Mouse (Mus musculus) hindbrain, embryonic 12.5 days (tissue): ENCODE data around the gene Alox5ap. TPM values are rescaled to one million over a fixed set of nuclear protein-coding genes. Genes with fewer than 3 reads are reported as not detected.

Source experiments
- ATAC-seq: fragments of 200-750 bp; cut with Nextera tagmentation; 2 replicates; pipeline ENCODE4 v1.8.0; 2017; ENCODE audit warnings: moderate TSS enrichment; ENCODE audit not compliant: low FRiP score
- H3K27ac ChIP-seq: fragments of 300-500 bp; sonication (generic); 2 replicates; pipeline ENCODE4 v1.5.1; 2016; ENCODE audit warnings: mild to moderate bottlenecking
- H3K27me3 ChIP-seq: fragments of 300-500 bp; sonication (generic); 2 replicates; pipeline ENCODE4 v1.6.1; 2016; ENCODE audit warnings: mild to moderate bottlenecking
- H3K36me3 ChIP-seq: fragments of 300-500 bp; sonication (generic); 2 replicates; pipeline ENCODE4 v1.6.1; 2016; ENCODE audit warnings: mild to moderate bottlenecking
- H3K4me1 ChIP-seq: fragments of 300-500 bp; sonication (generic); 2 replicates; pipeline ENCODE4 v1.6.1; 2016
- H3K4me2 ChIP-seq: fragments of 300-500 bp; sonication (generic); replicated peaks from 2 replicates; pipeline ENCODE4 v1.6.1; 2016; ENCODE audit warnings: mild to moderate bottlenecking
- H3K4me3 ChIP-seq: fragments of 300-500 bp; sonication (generic); 2 replicates; pipeline ENCODE4 v1.5.1; 2016; ENCODE audit warnings: mild to moderate bottlenecking
- H3K9ac ChIP-seq: fragments of 300-500 bp; sonication (generic); 2 replicates; pipeline ENCODE4 v1.6.1; 2016; ENCODE audit warnings: mild to moderate bottlenecking, moderate library complexity
- H3K9me3 ChIP-seq: fragments of 300-500 bp; sonication (generic); replicated peaks from 2 replicates; pipeline ENCODE4 v1.6.1; 2016; ENCODE audit warnings: mild to moderate bottlenecking
- WGBS: fragments of 180-500 bp; shearing (Covaris S2); methylation state at CpG from one replicate; pipeline ENCODE4 v1.1.7; 2016; 5-methylcytosine and 5-hydroxymethylcytosine counted together
- polyA plus RNA-seq: library from polyadenylated mRNA; unstranded; fragments of >200 nt; fragmentation: Nextera tagmentation; extraction: Ambion mirVana; gene quantifications from 2 replicates; pipeline ENCODE4 v1.2.1, GENCODE M21; 2016

Gene Alox5ap
- polyA plus RNA-seq, 1 experiment from 2014 or later: 5.9 TPM

DNA sequence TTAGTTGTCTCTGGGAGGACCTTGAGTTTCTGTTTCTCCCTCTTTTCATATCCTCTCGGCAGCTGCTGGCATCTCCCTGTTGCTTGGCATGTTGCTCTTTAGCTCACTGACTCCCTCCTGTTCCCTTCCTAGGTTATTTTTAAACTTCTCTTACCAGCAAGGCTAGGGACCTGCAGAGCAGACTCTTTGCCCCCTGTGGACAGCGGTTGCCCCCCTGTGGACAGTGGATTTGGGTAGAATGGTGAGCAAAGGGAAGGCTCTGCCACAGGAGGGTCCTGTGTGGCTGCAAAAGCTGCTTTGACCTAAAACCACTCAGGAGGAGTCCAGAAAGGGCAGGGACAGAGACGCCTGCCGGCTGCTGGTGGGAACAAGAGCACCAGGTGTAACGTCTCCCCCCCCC, 21.5 kb upstream of the Alox5ap start:
- Histone ChIP-seq H3K4me1 (peaks cover 18% of the 10 kb centered on the region), H3K9ac (no peak overlapping the region), H3K36me3 (no peaks in the 10 kb centered on the region), H3K27ac (no peak overlapping the region), H3K4me3 (no peak overlapping the region), H3K4me2 (no peak overlapping the region), H3K27me3 (no peaks in the 10 kb centered on the region), H3K9me3 (peaks cover 8% of the 10 kb centered on the region)
- 29% methylated on average over 5 of the region's 5 CpGs for WGBS
- ATAC-seq: no peak

DNA sequence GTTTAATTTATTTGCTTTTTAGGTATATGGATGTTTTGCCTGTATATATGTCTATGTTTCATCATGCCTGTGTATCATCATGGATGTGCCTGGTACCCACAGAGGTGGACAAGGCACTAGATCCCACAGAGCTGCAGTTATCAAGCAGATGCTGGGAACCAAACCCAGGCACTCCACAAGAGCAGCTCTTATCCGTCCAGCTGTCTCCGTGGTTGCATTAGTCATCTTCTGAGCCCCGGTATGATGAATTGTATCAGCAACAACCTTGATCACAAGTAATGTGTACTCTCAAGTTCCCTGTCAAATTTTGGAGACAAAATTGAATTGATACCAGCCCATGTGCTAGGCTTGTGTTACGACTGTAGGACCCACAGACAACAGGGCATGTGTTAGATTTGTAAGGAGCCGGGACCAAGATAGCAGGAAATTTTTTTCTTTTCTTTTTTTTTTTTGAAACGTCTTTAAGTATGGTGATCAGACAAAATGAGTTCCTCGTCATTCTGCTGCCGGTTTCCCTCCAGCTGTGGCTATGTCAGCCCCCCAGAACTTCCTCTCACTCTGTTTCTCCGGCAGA, 19.1 kb upstream of the Alox5ap start:
- no peak overlapping the region for H3K27ac ChIP-seq
- no peaks in the 10 kb centered on the region for H3K27me3 ChIP-seq
- H3K36me3 ChIP-seq: no peaks in the 10 kb centered on the region
- 60% methylated on average over 9 of the region's 9 CpGs for WGBS
- H3K9ac ChIP-seq: no peak overlapping the region
- H3K4me2 ChIP-seq: peak overlapping the region; percentile 53
- peaks cover 18% of the 10 kb centered on the region for H3K4me1 ChIP-seq
- peaks cover 8% of the 10 kb centered on the region for H3K9me3 ChIP-seq
- no peak overlapping the region for H3K4me3 ChIP-seq
- ATAC-seq: no peak

DNA sequence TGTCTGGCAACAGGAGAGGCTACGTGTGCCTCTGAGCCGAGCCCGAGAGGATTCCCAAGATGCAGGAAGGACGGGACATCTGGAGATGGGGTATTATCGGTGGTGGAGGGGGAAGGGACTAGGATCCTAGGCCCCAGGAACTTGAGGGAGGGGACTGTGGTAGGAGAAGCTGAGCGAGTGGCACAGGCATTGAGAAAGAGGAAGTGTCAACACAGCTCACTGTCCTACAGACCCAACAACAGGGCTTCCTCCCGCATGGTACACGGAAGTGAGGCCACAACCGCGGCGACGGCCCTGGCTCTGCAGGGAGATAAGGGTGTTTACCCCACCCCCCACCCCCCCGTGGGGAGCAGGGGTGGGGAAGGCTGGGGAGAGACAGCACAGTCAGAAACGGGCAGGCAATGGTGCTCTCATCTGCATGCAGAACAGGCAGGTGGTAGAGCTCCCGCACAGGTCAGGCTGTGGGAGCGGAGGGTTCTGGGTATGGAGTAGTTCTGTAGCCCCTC, 18.5 kb upstream of the Alox5ap start:
- Histone ChIP-seq H3K9ac (0 out of 2 replicates have a peak overlapping the region, but pooled peaks have one; percentile 47), H3K4me2 (peak overlapping the region; percentile 53), H3K27ac (no peak overlapping the region), H3K4me1 (peaks cover 18% of the 10 kb centered on the region), H3K9me3 (peaks cover 5% of the 10 kb centered on the region), H3K27me3 (no peaks in the 10 kb centered on the region), H3K36me3 (no peaks in the 10 kb centered on the region), H3K4me3 (peak overlapping the region; percentile 7; the same call in 1 of the 2 replicates)
- WGBS: 16% methylated on average over 16 of the region's 16 CpGs
- ATAC-seq: peak; percentile 54; the same call in 1 of the 2 replicates

DNA sequence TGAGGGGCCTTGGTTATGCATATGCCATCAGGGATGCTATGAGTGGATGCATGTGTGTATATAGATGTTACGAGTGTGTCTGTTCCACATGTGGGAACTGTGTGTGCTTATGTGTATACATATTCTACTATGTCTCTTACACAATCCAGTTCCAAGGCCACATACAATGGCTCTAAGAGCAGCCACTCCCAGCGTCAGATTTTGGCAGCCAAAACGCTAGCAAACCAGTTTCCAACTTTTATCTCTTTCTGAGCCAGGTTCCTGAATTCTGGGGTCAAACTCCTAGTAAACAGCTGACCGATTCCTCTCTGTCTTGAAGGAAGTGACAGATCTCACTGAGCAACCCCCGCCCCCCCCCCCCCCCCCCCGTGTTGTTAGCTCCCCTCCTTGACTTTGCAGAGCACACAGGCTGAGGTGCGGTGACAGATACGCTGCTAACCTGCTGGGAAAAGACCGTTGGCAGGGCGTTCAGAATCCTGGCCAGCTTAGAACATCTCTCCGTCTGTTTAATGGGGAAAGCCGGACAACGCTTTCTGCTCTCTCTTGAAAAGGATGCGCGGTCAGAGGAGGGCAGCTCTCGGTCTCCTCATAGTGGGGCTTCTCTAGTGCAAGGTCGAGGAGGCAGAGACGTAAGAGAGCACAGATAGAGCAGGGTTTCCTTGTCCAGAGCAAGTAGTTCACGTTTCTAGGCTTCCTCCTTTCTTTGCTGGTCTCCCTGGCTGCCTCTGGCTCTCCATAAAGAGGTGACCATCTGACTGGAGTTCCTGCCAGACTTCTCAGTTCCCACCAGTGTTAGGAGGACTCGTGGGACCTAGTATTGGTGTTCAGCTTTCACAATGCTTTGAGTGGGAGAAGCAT, 17.3 kb upstream of the Alox5ap start:
- H3K4me3 ChIP-seq: no peak overlapping the region
- no peak for ATAC-seq
- H3K27me3 ChIP-seq: no peaks in the 10 kb centered on the region
- H3K4me2 ChIP-seq: 0 out of 2 replicates have a peak overlapping the region, but pooled peaks have one; percentile 8
- H3K9ac ChIP-seq: no peak overlapping the region
- no peak overlapping the region for H3K27ac ChIP-seq
- WGBS: 46% methylated on average over 20 of the region's 20 CpGs
- peaks cover 18% of the 10 kb centered on the region for H3K4me1 ChIP-seq
- H3K9me3 ChIP-seq: no peaks in the 10 kb centered on the region
- no peaks in the 10 kb centered on the region for H3K36me3 ChIP-seq

DNA sequence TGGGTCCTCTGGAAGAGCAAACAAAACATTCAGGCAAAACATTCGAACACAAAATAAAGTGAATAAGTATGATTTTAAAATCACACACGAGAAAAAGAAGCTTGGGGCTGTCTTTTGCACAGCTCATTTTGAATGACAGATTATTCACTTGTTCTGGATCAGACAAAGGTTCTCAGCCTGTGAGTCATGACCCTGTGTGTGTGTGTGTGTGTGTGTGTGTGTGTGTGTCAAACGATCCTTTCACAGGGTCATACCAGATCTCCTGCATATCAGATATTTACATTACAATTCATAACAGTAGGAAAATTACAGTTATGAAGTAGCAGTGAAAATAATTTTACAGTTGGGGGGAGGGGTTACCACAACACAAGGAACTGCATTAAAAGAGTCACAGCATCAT, 12.3 kb upstream of the Alox5ap start:
- 85% methylated on average over 3 of the region's 3 CpGs for WGBS
- Histone ChIP-seq H3K4me3 (no peak overlapping the region), H3K27ac (no peak overlapping the region), H3K4me2 (no peak overlapping the region), H3K4me1 (peaks cover 7% of the 10 kb centered on the region; the same call in 1 of the 2 replicates), H3K27me3 (no peaks in the 10 kb centered on the region), H3K36me3 (no peaks in the 10 kb centered on the region), H3K9ac (no peak overlapping the region), H3K9me3 (no peaks in the 10 kb centered on the region)
- ATAC-seq: no peak

DNA sequence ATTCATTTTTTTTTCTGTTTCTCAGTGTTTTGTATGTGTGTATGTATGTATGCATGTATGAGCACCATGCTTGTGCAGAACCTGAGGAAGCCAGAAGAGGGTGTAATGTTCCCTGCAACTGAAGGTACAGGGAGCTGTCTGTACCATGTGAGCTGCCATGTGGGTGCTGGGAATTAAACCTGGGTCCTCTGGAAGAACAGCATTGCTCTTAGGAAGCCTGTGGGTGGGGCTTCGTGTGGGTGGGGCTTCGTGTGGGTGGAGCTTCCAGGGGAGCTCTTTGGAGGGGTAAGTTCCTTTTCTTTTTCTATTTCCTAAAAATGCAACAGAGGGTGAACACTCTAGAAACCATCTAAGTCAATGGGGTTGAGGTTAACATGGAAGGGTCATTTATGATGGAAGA, 11.1 kb upstream of the Alox5ap start:
- Histone ChIP-seq H3K27me3 (no peaks in the 10 kb centered on the region), H3K4me2 (no peak overlapping the region), H3K4me1 (peaks cover 15% of the 10 kb centered on the region), H3K9ac (no peak overlapping the region), H3K36me3 (no peaks in the 10 kb centered on the region), H3K9me3 (no peaks in the 10 kb centered on the region), H3K27ac (no peak overlapping the region), H3K4me3 (no peak overlapping the region)
- WGBS: 75% methylated on average over 2 of the region's 2 CpGs
- ATAC-seq: no peak

DNA sequence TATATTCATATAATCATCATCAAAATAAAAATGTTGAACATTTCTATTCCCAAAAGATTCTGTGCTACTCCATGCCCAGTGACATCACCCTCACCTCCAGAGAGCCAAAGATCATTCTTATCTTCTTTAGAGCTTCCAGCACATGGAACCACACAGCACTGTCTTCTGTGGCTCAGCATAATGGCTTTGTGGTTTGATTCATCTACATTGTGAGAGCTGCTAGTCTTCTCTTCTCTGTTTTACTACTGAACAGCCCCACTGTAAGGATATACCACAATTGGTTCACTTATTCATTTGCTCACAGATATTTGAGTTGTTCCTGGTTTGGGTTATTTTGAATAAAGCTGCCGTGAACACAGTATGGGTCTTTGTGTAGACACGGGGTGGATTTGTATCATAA, 9.0 kb upstream of the Alox5ap start:
- Histone ChIP-seq H3K4me3 (no peak overlapping the region), H3K27ac (no peak overlapping the region), H3K4me1 (peaks cover 26% of the 10 kb centered on the region), H3K27me3 (no peaks in the 10 kb centered on the region), H3K9me3 (no peaks in the 10 kb centered on the region), H3K9ac (no peak overlapping the region), H3K4me2 (no peak overlapping the region), H3K36me3 (no peaks in the 10 kb centered on the region)
- 84% methylated on average over 2 of the region's 2 CpGs for WGBS
- no peak for ATAC-seq

DNA sequence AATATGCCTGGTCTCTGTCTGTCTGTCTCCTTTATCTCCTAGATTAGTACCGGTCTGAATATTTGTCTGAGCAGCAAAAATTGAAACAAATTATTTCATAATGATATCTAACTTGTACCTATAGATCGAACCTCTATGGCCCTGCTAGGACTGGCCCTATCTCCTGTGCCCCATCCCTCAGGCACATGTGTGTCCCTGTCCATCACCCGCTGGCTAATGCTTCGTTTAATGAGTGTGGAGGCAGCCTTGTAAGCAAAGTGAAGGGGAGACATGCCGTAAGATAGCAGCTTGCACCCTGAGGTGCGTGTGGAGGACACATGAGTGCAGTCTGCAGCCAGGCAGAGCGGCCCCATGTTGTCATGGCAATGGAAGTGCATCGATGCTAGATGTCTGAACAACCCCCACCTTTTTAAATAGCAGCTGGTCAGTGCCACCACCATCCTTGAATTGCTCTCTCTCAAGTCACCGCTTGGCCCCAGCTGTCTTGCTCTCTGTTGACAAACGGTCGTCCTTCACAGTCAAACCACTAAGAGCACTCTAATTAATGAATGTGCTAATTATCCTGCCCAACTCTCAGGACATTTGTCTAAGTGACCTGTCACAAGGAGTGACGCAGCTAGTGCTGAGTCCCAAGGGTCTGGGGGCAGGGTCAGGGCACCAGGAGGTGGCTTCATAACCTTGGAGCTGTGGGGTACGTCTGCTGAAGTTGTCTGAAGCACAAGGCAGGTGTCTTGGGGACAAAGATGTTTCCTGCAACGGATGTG, 6.9 kb upstream of the Alox5ap start:
- Histone ChIP-seq H3K4me2 (no peak overlapping the region), H3K9me3 (no peaks in the 10 kb centered on the region), H3K36me3 (no peaks in the 10 kb centered on the region), H3K27me3 (no peaks in the 10 kb centered on the region), H3K27ac (peak overlapping the region; percentile 76), H3K4me3 (no peak overlapping the region), H3K9ac (no peak overlapping the region), H3K4me1 (peaks cover 26% of the 10 kb centered on the region)
- peak; percentile 79 for ATAC-seq
- 44% methylated on average over 14 of the region's 14 CpGs for WGBS

DNA sequence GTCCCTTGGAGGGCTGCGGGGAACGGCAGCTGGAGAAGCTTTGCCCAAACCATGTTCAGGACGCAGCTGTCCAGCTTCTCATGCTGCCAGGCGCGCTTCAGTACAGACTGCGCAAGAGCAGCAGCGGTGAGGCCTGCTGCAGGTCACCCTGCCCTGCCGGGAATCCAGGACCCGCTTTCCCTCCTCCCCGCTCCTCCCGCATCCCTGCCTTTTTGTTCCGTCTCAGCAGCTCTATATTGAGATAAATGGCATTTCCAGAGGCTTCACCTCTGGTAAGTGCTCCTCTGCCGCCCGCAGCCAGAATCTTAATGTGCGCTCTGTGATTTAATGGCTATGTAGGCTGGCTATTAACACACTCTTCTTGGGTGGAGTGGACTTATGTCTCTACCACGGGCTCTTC, 5.5 kb upstream of the Alox5ap start:
- peak; percentile 75 for ATAC-seq
- 33% methylated on average over 16 of the region's 16 CpGs for WGBS
- Histone ChIP-seq H3K36me3 (no peaks in the 10 kb centered on the region), H3K9me3 (no peaks in the 10 kb centered on the region), H3K9ac (no peak overlapping the region; the same call in 1 of the 2 replicates), H3K27ac (peak overlapping the region; percentile 76), H3K4me3 (no peak overlapping the region), H3K27me3 (peaks cover 3% of the 10 kb centered on the region; the same call in 1 of the 2 replicates), H3K4me1 (peaks cover 26% of the 10 kb centered on the region), H3K4me2 (peak overlapping the region; percentile 32)

DNA sequence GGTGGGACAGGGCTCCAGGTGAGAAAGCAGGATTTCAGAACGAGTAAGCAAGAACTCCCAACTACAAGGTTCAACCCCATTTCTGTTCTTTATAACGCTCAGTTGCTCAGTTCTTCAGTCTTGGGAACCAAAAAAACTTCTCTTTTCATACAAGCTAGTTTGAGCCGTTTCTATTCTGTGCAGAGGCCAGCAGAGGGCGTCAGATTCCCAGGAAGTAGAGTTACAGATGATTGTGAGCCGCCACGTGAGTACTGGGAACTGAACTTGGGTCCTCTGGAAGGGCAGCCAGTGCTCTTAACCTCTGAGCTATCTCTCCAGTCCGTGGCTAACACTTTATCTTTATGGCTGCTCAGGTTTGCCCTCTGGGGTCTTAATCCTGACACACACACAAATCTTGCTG, 3.1 kb upstream of the Alox5ap start:
- Histone ChIP-seq H3K4me3 (no peak overlapping the region), H3K27me3 (peaks cover 7% of the 10 kb centered on the region; the same call in 1 of the 2 replicates), H3K36me3 (no peaks in the 10 kb centered on the region), H3K27ac (no peak overlapping the region), H3K4me2 (no peak overlapping the region), H3K9ac (no peak overlapping the region), H3K4me1 (peaks cover 26% of the 10 kb centered on the region), H3K9me3 (no peaks in the 10 kb centered on the region)
- ATAC-seq: no peak
- 77% methylated on average over 7 of the region's 7 CpGs for WGBS

DNA sequence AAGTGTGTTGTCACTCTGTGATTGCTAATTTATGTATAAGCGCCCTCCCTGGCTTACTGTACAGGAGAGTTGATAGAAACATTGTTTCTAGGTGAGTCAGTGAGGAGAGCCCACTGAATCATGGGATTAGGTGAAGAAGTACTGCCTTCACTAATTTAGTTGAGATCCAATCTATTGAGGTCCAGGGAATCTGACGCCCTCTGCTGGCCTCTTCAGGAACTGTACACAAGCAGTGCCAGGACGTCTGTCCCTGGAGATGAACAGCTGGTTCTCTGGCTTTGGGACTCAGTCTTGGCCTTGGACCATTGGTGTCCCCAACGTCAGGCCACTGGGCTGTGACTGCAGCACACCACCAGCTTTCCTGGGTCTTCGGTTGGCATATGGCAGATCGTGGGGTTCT, 2.7 kb upstream of the Alox5ap start:
- Histone ChIP-seq H3K9me3 (no peaks in the 10 kb centered on the region), H3K27me3 (peaks cover 7% of the 10 kb centered on the region; the same call in 1 of the 2 replicates), H3K27ac (no peak overlapping the region), H3K4me1 (peaks cover 26% of the 10 kb centered on the region), H3K36me3 (no peaks in the 10 kb centered on the region), H3K4me3 (no peak overlapping the region), H3K4me2 (no peak overlapping the region), H3K9ac (no peak overlapping the region)
- WGBS: 61% methylated on average over 6 of the region's 6 CpGs
- no peak for ATAC-seq

DNA sequence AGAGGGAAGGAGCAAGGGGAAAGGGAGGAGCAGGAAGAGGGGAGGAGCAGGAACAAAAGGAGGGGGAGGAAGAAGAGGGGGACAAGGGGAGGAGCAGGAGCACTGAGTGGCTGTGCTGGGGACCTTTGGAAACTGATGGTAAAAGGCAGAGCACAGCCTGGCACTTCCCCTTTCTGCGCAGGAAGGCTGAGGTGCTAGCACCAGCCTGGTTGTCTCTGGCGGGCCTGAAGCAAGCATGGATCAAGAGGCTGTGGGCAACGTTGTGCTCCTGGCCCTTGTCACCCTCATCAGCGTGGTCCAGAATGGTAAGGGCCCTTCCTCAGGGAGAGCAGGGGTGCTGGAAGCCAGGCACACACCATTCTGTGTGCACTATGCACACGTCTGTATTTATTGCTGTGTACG, 312 bp downstream of the Alox5ap start:
- Histone ChIP-seq H3K4me2 (no peak overlapping the region), H3K9ac (no peak overlapping the region), H3K27me3 (peaks cover 8% of the 10 kb centered on the region; the same call in 1 of the 2 replicates), H3K4me1 (no peaks in the 10 kb centered on the region; the same call in 1 of the 2 replicates), H3K9me3 (no peaks in the 10 kb centered on the region), H3K4me3 (no peak overlapping the region), H3K36me3 (no peaks in the 10 kb centered on the region), H3K27ac (no peak overlapping the region)
- 63% methylated on average over 6 of the region's 6 CpGs for WGBS
- no peak for ATAC-seq
